Mouse (Mus musculus): Measurements from ENCODE around the gene Svep1.

- TF ChIP-seq CTCF (IDR thresholded peaks at IDR 0.05; ENCODE audit: borderline replicate concordance, insufficient read depth, low read length) (no peak), POLR2A (IDR thresholded peaks at IDR 0.05; ENCODE audit: low read depth, low read length) (no peak)
These were observed 108.9 kb downstream of the Svep1 start for GRCm38 (mm10) chr4:58097732-58098131.
